Mouse (Mus musculus): ENCODE results near the gene D11Wsu47e. TPM values are rescaled to one million over a fixed set of nuclear protein-coding genes. Genes with fewer than 3 reads are reported as not detected.

The D11Wsu47e gene
- 8.7 and 9.7 TPM in 2 replicates for polyA plus RNA-seq (2015; fragmentation: Nextera tagmentation; extraction: Ambion mirVana)

DNA sequence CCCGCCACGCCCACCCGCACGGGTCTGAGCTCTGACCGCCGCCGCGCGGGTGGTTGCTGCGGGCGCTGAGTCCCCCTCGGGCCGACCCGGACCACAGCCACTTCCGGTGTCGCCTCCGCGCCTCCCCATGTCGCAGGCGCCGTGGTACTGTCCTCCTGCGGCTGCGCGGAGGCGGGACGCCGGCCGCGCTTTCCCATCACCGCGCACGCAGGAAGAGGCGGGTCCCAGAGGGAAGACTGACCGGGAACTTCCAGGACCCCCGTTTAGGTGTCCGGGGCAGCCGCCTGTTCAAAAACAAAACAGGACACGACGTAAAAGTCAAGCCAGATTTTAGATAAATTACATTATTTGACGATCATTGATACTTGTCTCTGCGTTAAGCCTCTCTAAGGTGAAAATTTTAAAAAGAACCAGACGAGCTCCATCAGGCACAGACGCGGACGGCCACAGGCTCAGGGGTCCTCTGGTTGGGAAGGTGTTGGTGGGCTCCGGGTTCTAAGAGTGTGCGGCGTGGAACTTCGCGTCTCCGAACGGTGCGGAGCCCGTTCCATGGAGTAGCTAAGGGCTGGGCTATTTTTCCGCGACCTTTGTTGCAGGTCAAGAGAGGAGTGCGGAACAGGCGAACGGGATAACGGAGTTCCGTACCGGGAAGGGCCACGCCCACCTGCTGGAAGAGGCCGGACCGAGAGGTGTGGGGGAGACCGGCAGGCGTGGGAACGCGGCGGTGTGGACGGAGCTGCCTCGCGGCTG lies at the start of gene D11Wsu47e, which contains the start of gene Fam104a:
Gene D11Wsu47e, plus strand, starts transcription at position 456 of the 750 bp plus-strand sequence.
Gene Fam104a, minus strand, starts transcription at position 199 of the 750 bp plus-strand sequence.
- TF ChIP-seq CTCF (IDR thresholded peaks at IDR 0.05; ENCODE audit: low read depth): 0 out of 2 replicates have a peak, but pooled peaks have one; percentile 3
- peak; percentile 97 for TF ChIP-seq EP300 (optimal IDR thresholded peaks at IDR 0.05)
- under 1% methylated on average over 68 of the region's 73 CpGs for WGBS
- Histone ChIP-seq H3K27me3 (ENCODE audit: control insufficient read depth, insufficient read depth, low read length) (no peaks in the 10 kb centered on the region), H3K36me3 (ENCODE audit: control insufficient read depth, insufficient read depth, low read length) (peaks cover 5% of the 10 kb centered on the region; the same call in 1 of the 2 replicates), H3K4me2 (replicated peaks; ENCODE audit: low read depth) (peak within 1 kb of the TSS; percentile 88), H3K4me1 (replicated peaks; ENCODE audit: control insufficient read depth, insufficient read depth) (peaks cover 3% of the 10 kb centered on the region; the same call in 1 of the 2 replicates), H3K27ac (replicated peaks) (peak within 1 kb of the TSS; percentile 97), H3K9me3 (ENCODE audit: control insufficient read depth, low read length) (no peaks in the 10 kb centered on the region), H3K9ac (ENCODE audit: low read length) (peak within 1 kb of the TSS; percentile 92), H3K4me3 (ENCODE audit: low read depth, low read length) (peak within 1 kb of the TSS; percentile 95)
- ATAC-seq (ENCODE audit: low FRiP score, low TSS enrichment): peak; percentile 95
- DNase-seq (ENCODE audit: low spot score): peak; percentile 96

DNA sequence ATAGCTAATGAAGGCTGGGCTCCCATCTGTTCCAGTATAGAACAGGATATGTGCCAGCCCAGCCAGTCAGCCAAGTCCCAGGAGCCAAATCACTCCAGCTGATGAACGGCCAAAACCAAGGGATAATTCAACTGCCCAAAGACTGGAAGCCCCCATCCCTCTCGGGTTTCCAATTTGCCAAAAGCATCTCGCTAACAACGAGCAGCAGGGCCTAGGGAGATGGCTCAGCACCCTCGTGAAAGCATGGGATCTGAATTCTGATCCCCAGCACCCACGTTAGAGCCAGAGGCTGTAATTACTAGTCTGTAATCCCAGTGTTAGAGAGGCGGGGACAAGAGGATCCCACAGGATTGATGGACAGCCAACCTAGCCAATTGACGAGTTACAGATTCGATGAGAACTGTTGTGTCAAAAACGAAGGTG lies 49.5 kb upstream of the D11Wsu47e start:
- DNase-seq (ENCODE audit: low spot score): no peak
- WGBS: 71% methylated on average over 10 of the region's 10 CpGs
- Histone ChIP-seq H3K27me3 (ENCODE audit: control insufficient read depth, insufficient read depth, low read length) (no peaks in the 10 kb centered on the region), H3K27ac (replicated peaks) (no peak overlapping the region), H3K9ac (ENCODE audit: low read length) (no peak overlapping the region), H3K9me3 (ENCODE audit: control insufficient read depth, low read length) (no peaks in the 10 kb centered on the region), H3K36me3 (ENCODE audit: control insufficient read depth, insufficient read depth, low read length) (no peaks in the 10 kb centered on the region), H3K4me3 (ENCODE audit: low read depth, low read length) (no peak overlapping the region), H3K4me1 (replicated peaks; ENCODE audit: control insufficient read depth, insufficient read depth) (no peaks in the 10 kb centered on the region), H3K4me2 (replicated peaks; ENCODE audit: low read depth) (no peak overlapping the region)
- ATAC-seq (ENCODE audit: low FRiP score, low TSS enrichment): no peak
- TF ChIP-seq EP300 (optimal IDR thresholded peaks at IDR 0.05): no peak
- no peak for TF ChIP-seq CTCF (IDR thresholded peaks at IDR 0.05; ENCODE audit: low read depth)

DNA sequence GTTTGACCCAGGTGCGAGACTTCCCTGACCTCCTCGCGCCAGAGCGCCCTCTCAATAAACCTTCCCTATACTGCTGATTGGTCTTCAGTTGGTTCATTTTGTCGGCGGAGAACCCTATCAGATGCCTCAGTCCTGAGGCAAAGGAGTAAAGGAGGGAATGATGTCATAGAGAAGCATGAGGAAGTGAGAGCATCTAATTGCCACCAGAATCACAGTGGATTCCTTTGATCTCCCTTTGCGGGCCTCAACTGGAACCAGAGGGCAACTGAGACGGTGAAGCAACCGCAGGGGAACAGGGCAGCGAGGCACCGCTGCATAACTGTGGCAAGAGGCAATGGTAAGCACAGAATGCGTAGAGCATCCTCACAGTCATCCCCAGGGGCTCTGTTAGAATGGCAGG lies 45.5 kb upstream of the D11Wsu47e start:
- TF ChIP-seq EP300 (optimal IDR thresholded peaks at IDR 0.05) (no peak), CTCF (IDR thresholded peaks at IDR 0.05; ENCODE audit: low read depth) (no peak)
- Histone ChIP-seq H3K4me2 (replicated peaks; ENCODE audit: low read depth) (no peak overlapping the region), H3K36me3 (ENCODE audit: control insufficient read depth, insufficient read depth, low read length) (no peaks in the 10 kb centered on the region), H3K4me3 (ENCODE audit: low read depth, low read length) (no peak overlapping the region), H3K27me3 (ENCODE audit: control insufficient read depth, insufficient read depth, low read length) (no peaks in the 10 kb centered on the region), H3K27ac (replicated peaks) (no peak overlapping the region), H3K9ac (ENCODE audit: low read length) (no peak overlapping the region), H3K9me3 (ENCODE audit: control insufficient read depth, low read length) (no peaks in the 10 kb centered on the region), H3K4me1 (replicated peaks; ENCODE audit: control insufficient read depth, insufficient read depth) (no peaks in the 10 kb centered on the region)
- 85% methylated on average over 12 of the region's 12 CpGs for WGBS
- no peak for ATAC-seq (ENCODE audit: low FRiP score, low TSS enrichment)
- DNase-seq (ENCODE audit: low spot score): no peak

DNA sequence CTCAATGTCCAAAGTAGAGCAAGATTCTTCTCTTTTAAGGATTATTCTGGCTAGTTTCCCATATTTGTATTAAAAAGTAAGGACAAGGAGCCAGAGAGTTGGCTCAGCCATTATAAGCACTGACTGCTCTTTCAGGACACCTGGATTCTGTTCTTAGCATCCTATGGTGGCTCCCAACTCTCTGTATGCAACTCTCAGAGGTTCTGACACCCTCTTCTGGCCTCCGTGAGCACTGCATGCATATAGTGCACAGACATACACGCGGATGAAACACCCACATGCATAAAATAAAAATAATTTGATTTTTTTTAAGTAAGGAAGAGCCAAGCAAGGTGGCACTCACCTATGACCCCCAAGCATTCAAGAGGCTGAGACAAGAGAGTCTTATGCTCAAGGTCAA lies 39.0 kb upstream of the D11Wsu47e start:
- H3K36me3 ChIP-seq (ENCODE audit: control insufficient read depth, insufficient read depth, low read length): no peaks in the 10 kb centered on the region
- WGBS: 88% methylated on average over 3 of the region's 3 CpGs
- H3K9ac ChIP-seq (ENCODE audit: low read length): no peak overlapping the region
- peak; percentile 11; the same call in 1 of the 2 replicates for TF ChIP-seq CTCF (IDR thresholded peaks at IDR 0.05; ENCODE audit: low read depth)
- TF ChIP-seq EP300 (optimal IDR thresholded peaks at IDR 0.05): no peak
- H3K27ac ChIP-seq (replicated peaks): no peak overlapping the region
- no peaks in the 10 kb centered on the region for H3K4me1 ChIP-seq (replicated peaks; ENCODE audit: control insufficient read depth, insufficient read depth)
- no peaks in the 10 kb centered on the region for H3K9me3 ChIP-seq (ENCODE audit: control insufficient read depth, low read length)
- no peak for DNase-seq (ENCODE audit: low spot score)
- H3K4me3 ChIP-seq (ENCODE audit: low read depth, low read length): no peak overlapping the region
- ATAC-seq (ENCODE audit: low FRiP score, low TSS enrichment): no peak
- H3K4me2 ChIP-seq (replicated peaks; ENCODE audit: low read depth): no peak overlapping the region
- no peaks in the 10 kb centered on the region for H3K27me3 ChIP-seq (ENCODE audit: control insufficient read depth, insufficient read depth, low read length)

DNA sequence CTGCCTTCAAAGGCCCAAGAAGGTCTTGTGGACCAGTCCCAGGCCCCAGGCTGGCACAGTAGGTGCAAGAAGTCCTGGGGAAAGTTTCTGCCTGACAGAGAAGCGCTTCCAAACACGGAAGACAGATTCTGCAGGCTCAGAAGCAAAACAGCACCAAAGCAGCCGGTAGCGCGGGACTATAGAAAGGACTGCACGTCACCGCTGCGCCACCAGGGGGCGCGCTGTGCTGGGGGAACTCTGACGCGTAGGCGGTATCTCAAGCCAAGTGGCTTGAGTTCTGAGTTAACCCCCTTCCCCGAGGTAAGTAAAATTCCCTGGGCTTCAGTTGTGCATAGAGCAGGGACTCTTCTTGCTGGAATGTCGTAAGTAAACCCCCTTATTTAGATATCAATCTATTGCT lies 36.1 kb upstream of the D11Wsu47e start:
- DNase-seq (ENCODE audit: low spot score): peak; percentile 86
- Histone ChIP-seq H3K36me3 (ENCODE audit: control insufficient read depth, insufficient read depth, low read length) (peaks cover 5% of the 10 kb centered on the region; the same call in 1 of the 2 replicates), H3K4me2 (replicated peaks; ENCODE audit: low read depth) (peak overlapping the region; percentile 25; the same call in 1 of the 2 replicates), H3K27ac (replicated peaks) (no peak overlapping the region), H3K9me3 (ENCODE audit: control insufficient read depth, low read length) (no peaks in the 10 kb centered on the region), H3K27me3 (ENCODE audit: control insufficient read depth, insufficient read depth, low read length) (no peaks in the 10 kb centered on the region), H3K9ac (ENCODE audit: low read length) (0 out of 2 replicates have a peak overlapping the region, but pooled peaks have one; percentile 31), H3K4me1 (replicated peaks; ENCODE audit: control insufficient read depth, insufficient read depth) (no peaks in the 10 kb centered on the region; the same call in 1 of the 2 replicates), H3K4me3 (ENCODE audit: low read depth, low read length) (no peak overlapping the region)
- 2% methylated on average over 15 of the region's 15 CpGs for WGBS
- TF ChIP-seq CTCF (IDR thresholded peaks at IDR 0.05; ENCODE audit: low read depth) (peak; percentile 98), EP300 (optimal IDR thresholded peaks at IDR 0.05) (no peak)
- ATAC-seq (ENCODE audit: low FRiP score, low TSS enrichment): peak; percentile 50; the same call in 1 of the 2 replicates
